Mouse (Mus musculus) lung, postnatal 36 days (tissue): ENCODE measurements around the gene Lta.
"Not testable (repeated sequence)": the region's sequence is repeated elsewhere in the genome, so short reads cannot be mapped to it uniquely, and the experiment has no call there.

Experiments used
- DNase-seq: peaks from one replicate; pipeline ENCODE4 v3.0.0; 2022; ENCODE audit warnings: mixed read lengths

Lta gene

GRCm38 (mm10) chr17:35239700-35240099 is 34.5 kb upstream of the Lta start:
- DNase-seq: no peak

- no peak for DNase-seq
These were observed 32.4 kb upstream of the Lta start for GRCm38 (mm10) chr17:35237504-35237903.

GRCm38 (mm10) chr17:35236996-35237395 is 31.8 kb upstream of the Lta start:
- no peak for DNase-seq

- DNase-seq: peak; percentile 98
These were observed 31.2 kb upstream of the Lta start for GRCm38 (mm10) chr17:35236390-35236746.

- peak; percentile 96 for DNase-seq
These were observed 30.7 kb upstream of the Lta start, which contains the start of gene Nfkbil1 for GRCm38 (mm10) chr17:35235614-35236389. Gene Nfkbil1 (minus strand): TSS chr17:35235792.

- no peak for DNase-seq
These were observed 29.8 kb upstream of the Lta start for GRCm38 (mm10) chr17:35234903-35235302.

- not testable (repeated sequence) for DNase-seq
These were observed 28.9 kb upstream of the Lta start for GRCm38 (mm10) chr17:35234090-35234489.

GRCm38 (mm10) chr17:35233114-35233980 is 28.2 kb upstream of the Lta start, which contains the start of gene Atp6v1g2:
Gene Atp6v1g2 (plus strand): TSS chr17:35233660.
- peak; percentile 64 for DNase-seq

GRCm38 (mm10) chr17:35232659-35233058 is 27.5 kb upstream of the Lta start:
- no peak for DNase-seq

- peak; percentile 92 for DNase-seq
These were observed 26.9 kb upstream of the Lta start for GRCm38 (mm10) chr17:35232043-35232442.

GRCm38 (mm10) chr17:35231022-35231421 is 25.9 kb upstream of the Lta start:
- DNase-seq: no peak

GRCm38 (mm10) chr17:35226561-35227046 is 21.5 kb upstream of the Lta start:
- no peak for DNase-seq

- no peak for DNase-seq
These were observed 20.3 kb upstream of the Lta start for GRCm38 (mm10) chr17:35225456-35225855.

GRCm38 (mm10) chr17:35224641-35225040 is 19.5 kb upstream of the Lta start:
- DNase-seq: no peak

GRCm38 (mm10) chr17:35222299-35222698 is 17.1 kb upstream of the Lta start:
- peak; percentile 63 for DNase-seq

- DNase-seq: peak; percentile 52
These were observed 15.2 kb upstream of the Lta start, which contains the start of gene Gm16181 for GRCm38 (mm10) chr17:35220156-35220952. Gene Gm16181 (plus strand): TSS chr17:35220834.

- DNase-seq: peak; percentile 59
These were observed 14.5 kb upstream of the Lta start for GRCm38 (mm10) chr17:35219601-35220041.

GRCm38 (mm10) chr17:35218516-35219193 is 13.5 kb upstream of the Lta start:
- DNase-seq: peak; percentile 67

- no peak for DNase-seq
These were observed 7.9 kb upstream of the Lta start for GRCm38 (mm10) chr17:35213071-35213470.

- no peak for DNase-seq
These were observed 5.4 kb upstream of the Lta start for GRCm38 (mm10) chr17:35210593-35210992.

- peak; percentile 48 for DNase-seq
These were observed 4.8 kb upstream of the Lta start for GRCm38 (mm10) chr17:35209785-35210535.
